Mouse (Mus musculus): ENCODE results near the gene Derl3. TPM values are rescaled to one million over a fixed set of nuclear protein-coding genes. Genes with fewer than 3 reads are reported as not detected.

Gene Derl3
- total and polyA plus RNA-seq, 3 experiments = 0.22 TPM; not detected in 2

DNA sequence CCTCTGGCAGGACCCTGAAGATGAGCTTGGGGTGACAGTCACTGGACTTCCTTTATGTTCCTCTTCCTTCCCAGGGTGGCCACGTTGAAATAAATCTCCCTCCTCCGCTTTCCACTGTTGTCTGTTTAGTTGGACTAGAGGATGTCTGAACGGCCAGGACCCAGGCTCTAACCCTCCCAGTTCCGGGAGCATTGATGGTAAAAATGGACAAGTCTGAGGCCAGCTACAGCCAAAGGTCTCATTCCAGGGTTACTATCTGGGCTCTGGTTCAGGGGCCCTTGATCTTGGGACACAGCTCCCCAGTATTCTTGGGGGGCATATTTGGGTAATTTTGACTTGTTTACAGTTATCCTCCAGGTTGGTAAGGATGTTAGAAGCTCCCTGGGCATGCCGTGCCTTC lies 31.6 kb upstream of the Derl3 start:
- ATAC-seq (ENCODE audit: extremely low read depth, insufficient number of reproducible peaks, low FRiP score, poor library complexity, severe bottlenecking) = no peak
- Histone ChIP-seq H3K4me3 (ENCODE audit: low read depth, low read length) (no peak overlapping the region), H3K36me3 (replicated peaks) (peaks cover 27% of the 10 kb centered on the region), H3K4me1 (ENCODE audit: insufficient read depth, low read depth, low read length) (peaks cover 31% of the 10 kb centered on the region), H3K27me3 (ENCODE audit: insufficient read depth, low read length) (0 out of 2 replicates have a peak, but pooled peaks cover 7% of the 10 kb centered on the region), H3K9me3 (replicated peaks) (peaks cover 13% of the 10 kb centered on the region)
- no peak for DNase-seq (ENCODE audit: low spot score)
- TF ChIP-seq TAL1 (conservative IDR thresholded peaks at IDR 0.05; ENCODE audit: low read depth, low read length) = no peak
- no peak for TF ChIP-seq CTCF (IDR thresholded peaks at IDR 0.05; ENCODE audit: low read depth, low read length)
- TF ChIP-seq POLR2AphosphoS5 (IDR thresholded peaks at IDR 0.05; ENCODE audit: insufficient replicate concordance, low read depth, low read length) = no peak
- no peak for TF ChIP-seq GATA1 (IDR thresholded peaks at IDR 0.05; ENCODE audit: borderline replicate concordance, low read length)
- no peak for TF ChIP-seq GATA2 (IDR thresholded peaks at IDR 0.05; ENCODE audit: borderline replicate concordance, low read depth, low read length)

DNA sequence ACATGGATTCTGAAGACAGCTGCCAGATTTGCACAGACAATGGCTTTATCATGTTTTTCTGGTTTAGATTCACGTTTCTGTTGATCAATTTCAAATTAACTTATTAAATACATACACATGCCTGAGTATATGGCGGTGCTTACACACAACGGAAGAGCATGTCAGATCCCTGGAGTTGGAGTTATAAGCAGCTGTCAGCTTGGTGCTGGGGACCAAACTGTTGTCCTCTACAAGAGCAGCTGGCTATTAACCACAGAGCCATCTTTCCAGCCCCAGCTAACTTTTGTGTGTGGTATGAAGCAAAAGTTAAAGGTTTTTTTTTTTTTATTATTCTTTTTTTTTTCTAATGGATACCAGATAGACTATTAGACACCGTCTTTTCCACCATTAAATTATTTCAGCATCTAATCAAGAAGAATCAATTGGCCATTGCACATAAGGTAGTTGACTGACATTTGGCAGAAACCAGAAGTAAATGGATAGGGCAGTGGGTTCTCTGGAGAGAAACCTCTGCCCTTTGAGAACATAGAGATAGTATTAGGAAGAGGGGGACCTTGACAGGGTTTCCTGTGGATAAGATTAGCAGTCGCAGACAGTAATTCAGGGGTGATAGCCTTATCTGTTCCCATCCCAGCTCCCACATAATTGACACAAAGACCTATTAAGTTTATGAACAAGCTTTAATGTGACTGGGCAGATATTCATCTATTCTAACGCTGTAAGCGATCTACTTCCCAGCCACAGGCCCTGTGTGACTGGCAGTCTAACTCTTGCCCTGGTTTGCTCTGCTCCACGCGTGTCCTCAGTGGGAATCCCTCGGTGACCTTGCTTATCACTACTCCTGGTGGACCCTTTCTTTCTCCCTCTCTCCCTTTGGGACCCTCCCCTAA lies 20.9 kb upstream of the Derl3 start:
- TF ChIP-seq GATA2 (IDR thresholded peaks at IDR 0.05; ENCODE audit: borderline replicate concordance, low read depth, low read length) = no peak
- TF ChIP-seq CTCF (IDR thresholded peaks at IDR 0.05; ENCODE audit: low read depth, low read length) = no peak
- no peak for TF ChIP-seq GATA1 (IDR thresholded peaks at IDR 0.05; ENCODE audit: borderline replicate concordance, low read length)
- TF ChIP-seq TAL1 (conservative IDR thresholded peaks at IDR 0.05; ENCODE audit: low read depth, low read length) = no peak
- TF ChIP-seq POLR2AphosphoS5 (IDR thresholded peaks at IDR 0.05; ENCODE audit: insufficient replicate concordance, low read depth, low read length) = no peak
- Histone ChIP-seq H3K9me3 (replicated peaks) (no peaks in the 10 kb centered on the region), H3K4me1 (ENCODE audit: insufficient read depth, low read depth, low read length) (peaks cover 11% of the 10 kb centered on the region), H3K36me3 (replicated peaks) (no peaks in the 10 kb centered on the region), H3K4me3 (ENCODE audit: low read depth, low read length) (peak overlapping the region; percentile 18; the same call in 1 of the 2 replicates), H3K27me3 (ENCODE audit: insufficient read depth, low read length) (peaks cover 40% of the 10 kb centered on the region)
- peak; percentile 28 for ATAC-seq (ENCODE audit: extremely low read depth, insufficient number of reproducible peaks, low FRiP score, poor library complexity, severe bottlenecking)
- DNase-seq (ENCODE audit: low spot score) = no peak

DNA sequence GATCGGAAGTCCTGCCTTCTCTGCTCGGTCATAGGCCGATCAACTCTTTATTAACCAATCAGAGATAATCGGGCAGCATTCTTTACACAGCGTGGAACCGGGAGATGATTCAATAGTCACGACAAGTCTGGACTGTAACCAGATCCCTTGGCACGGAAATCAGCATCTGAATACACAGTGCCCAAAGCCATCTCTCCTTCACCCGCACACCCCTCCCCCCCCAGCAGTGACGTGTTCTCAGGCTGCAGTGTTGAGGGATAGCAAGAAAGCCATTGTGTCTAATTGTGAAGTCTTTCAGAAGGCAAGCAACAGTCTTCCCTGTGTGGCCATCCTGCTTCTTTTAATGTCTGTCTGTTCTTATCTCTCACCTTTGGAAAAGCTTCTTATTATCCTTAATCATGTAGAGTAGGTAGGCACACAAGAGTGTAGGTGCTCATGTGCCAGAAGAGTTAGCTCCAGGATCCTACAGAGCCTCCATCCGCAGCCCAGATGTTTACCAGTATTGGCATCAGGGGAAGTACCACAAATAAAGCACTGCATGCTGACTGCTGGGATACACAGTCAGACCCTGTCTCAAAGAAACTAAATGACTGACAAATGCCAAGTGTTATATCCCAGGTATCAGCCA lies 20.2 kb upstream of the Derl3 start:
- Histone ChIP-seq H3K4me3 (ENCODE audit: low read depth, low read length) (peak overlapping the region; percentile 18; the same call in 1 of the 2 replicates), H3K4me1 (ENCODE audit: insufficient read depth, low read depth, low read length) (peaks cover 11% of the 10 kb centered on the region), H3K36me3 (replicated peaks) (no peaks in the 10 kb centered on the region), H3K9me3 (replicated peaks) (no peaks in the 10 kb centered on the region), H3K27me3 (ENCODE audit: insufficient read depth, low read length) (peaks cover 43% of the 10 kb centered on the region)
- DNase-seq (ENCODE audit: low spot score) (no peak), ATAC-seq (ENCODE audit: extremely low read depth, insufficient number of reproducible peaks, low FRiP score, poor library complexity, severe bottlenecking) (peak; percentile 49; the same call in 1 of the 2 replicates)
- TF ChIP-seq TAL1 (conservative IDR thresholded peaks at IDR 0.05; ENCODE audit: low read depth, low read length) (no peak), GATA2 (IDR thresholded peaks at IDR 0.05; ENCODE audit: borderline replicate concordance, low read depth, low read length) (no peak), GATA1 (IDR thresholded peaks at IDR 0.05; ENCODE audit: borderline replicate concordance, low read length) (no peak), CTCF (IDR thresholded peaks at IDR 0.05; ENCODE audit: low read depth, low read length) (no peak), POLR2AphosphoS5 (IDR thresholded peaks at IDR 0.05; ENCODE audit: insufficient replicate concordance, low read depth, low read length) (no peak)

DNA sequence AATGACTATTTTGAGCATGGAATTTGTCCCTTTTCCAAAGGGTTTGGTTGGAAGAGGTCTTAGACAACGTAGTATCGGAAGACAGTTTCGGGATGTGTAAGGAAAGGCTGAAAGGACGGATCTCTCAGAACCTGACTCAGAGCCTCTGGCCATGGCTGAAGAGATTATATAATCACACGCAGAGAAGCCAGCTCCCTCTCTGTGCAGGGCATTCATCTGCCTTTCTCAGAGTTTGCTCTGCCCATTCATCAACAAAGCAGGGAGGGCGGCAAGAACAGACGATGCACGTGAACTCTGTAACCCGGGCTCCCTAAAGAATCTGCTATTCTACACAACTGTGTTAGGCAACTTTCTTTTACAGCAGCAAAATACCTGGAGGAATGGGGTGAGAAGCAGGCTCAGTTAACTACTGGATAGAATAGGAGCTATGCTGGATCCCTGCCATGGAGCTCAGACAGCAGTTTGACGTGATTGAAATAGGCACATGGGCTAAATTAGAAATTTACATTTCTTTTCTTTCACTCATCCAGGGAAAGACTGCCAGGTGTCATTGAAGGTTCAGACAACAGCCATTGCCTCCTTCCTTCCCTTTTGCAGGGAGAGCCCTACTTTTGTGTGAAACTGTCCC lies 19.6 kb upstream of the Derl3 start:
- ATAC-seq (ENCODE audit: extremely low read depth, insufficient number of reproducible peaks, low FRiP score, poor library complexity, severe bottlenecking) (no peak), DNase-seq (ENCODE audit: low spot score) (no peak)
- Histone ChIP-seq H3K4me1 (ENCODE audit: insufficient read depth, low read depth, low read length) (peaks cover 11% of the 10 kb centered on the region), H3K36me3 (replicated peaks) (no peaks in the 10 kb centered on the region), H3K27me3 (ENCODE audit: insufficient read depth, low read length) (peaks cover 37% of the 10 kb centered on the region), H3K9me3 (replicated peaks) (no peaks in the 10 kb centered on the region), H3K4me3 (ENCODE audit: low read depth, low read length) (no peak overlapping the region)
- TF ChIP-seq CTCF (IDR thresholded peaks at IDR 0.05; ENCODE audit: low read depth, low read length) = no peak
- TF ChIP-seq POLR2AphosphoS5 (IDR thresholded peaks at IDR 0.05; ENCODE audit: insufficient replicate concordance, low read depth, low read length) = no peak
- TF ChIP-seq GATA2 (IDR thresholded peaks at IDR 0.05; ENCODE audit: borderline replicate concordance, low read depth, low read length) = no peak
- TF ChIP-seq TAL1 (conservative IDR thresholded peaks at IDR 0.05; ENCODE audit: low read depth, low read length) = no peak

DNA sequence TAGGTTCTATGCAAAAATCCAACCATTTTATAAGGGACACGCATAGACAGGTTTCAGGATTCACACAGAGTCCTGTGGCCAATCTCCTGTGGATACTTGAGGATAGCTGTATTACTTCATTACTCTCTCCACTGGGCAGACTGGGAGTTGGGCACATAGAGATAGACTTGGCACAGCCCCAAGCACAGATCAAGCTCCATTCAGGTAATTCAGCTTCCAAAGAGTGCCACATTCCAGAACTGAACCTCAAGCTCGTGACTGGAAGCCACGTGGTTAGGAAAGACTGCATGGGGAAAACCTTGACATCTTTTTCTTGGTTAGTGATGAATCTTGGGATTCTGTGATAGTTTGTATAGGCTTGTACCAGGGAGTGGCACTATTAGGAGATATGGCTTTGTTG lies 14.4 kb upstream of the Derl3 start:
- Histone ChIP-seq H3K4me3 (ENCODE audit: low read depth, low read length) (no peak overlapping the region), H3K4me1 (ENCODE audit: insufficient read depth, low read depth, low read length) (no peaks in the 10 kb centered on the region), H3K36me3 (replicated peaks) (no peaks in the 10 kb centered on the region), H3K27me3 (ENCODE audit: insufficient read depth, low read length) (peaks cover 35% of the 10 kb centered on the region), H3K9me3 (replicated peaks) (no peaks in the 10 kb centered on the region)
- ATAC-seq (ENCODE audit: extremely low read depth, insufficient number of reproducible peaks, low FRiP score, poor library complexity, severe bottlenecking) (no peak), DNase-seq (ENCODE audit: low spot score) (no peak)
- TF ChIP-seq GATA2 (IDR thresholded peaks at IDR 0.05; ENCODE audit: borderline replicate concordance, low read depth, low read length) = no peak
- no peak for TF ChIP-seq CTCF (IDR thresholded peaks at IDR 0.05; ENCODE audit: low read depth, low read length)
- TF ChIP-seq POLR2AphosphoS5 (IDR thresholded peaks at IDR 0.05; ENCODE audit: insufficient replicate concordance, low read depth, low read length) = no peak
- TF ChIP-seq GATA1 (IDR thresholded peaks at IDR 0.05; ENCODE audit: borderline replicate concordance, low read length) = no peak
- no peak for TF ChIP-seq TAL1 (conservative IDR thresholded peaks at IDR 0.05; ENCODE audit: low read depth, low read length)

- Histone ChIP-seq H3K9me3 (replicated peaks) (no peaks in the 10 kb centered on the region), H3K27me3 (ENCODE audit: insufficient read depth, low read length) (peaks cover 43% of the 10 kb centered on the region), H3K36me3 (replicated peaks) (no peaks in the 10 kb centered on the region), H3K4me1 (ENCODE audit: insufficient read depth, low read depth, low read length) (no peaks in the 10 kb centered on the region), H3K4me3 (ENCODE audit: low read depth, low read length) (no peak overlapping the region)
- ATAC-seq (ENCODE audit: extremely low read depth, insufficient number of reproducible peaks, low FRiP score, poor library complexity, severe bottlenecking) = no peak
- TF ChIP-seq POLR2AphosphoS5 (IDR thresholded peaks at IDR 0.05; ENCODE audit: insufficient replicate concordance, low read depth, low read length) (no peak), GATA2 (IDR thresholded peaks at IDR 0.05; ENCODE audit: borderline replicate concordance, low read depth, low read length) (no peak), CTCF (IDR thresholded peaks at IDR 0.05; ENCODE audit: low read depth, low read length) (no peak), TAL1 (conservative IDR thresholded peaks at IDR 0.05; ENCODE audit: low read depth, low read length) (no peak), GATA1 (IDR thresholded peaks at IDR 0.05; ENCODE audit: borderline replicate concordance, low read length) (no peak)
- DNase-seq (ENCODE audit: low spot score) = no peak
Measured at GRCm38 (mm10) chr10:75880351-75880750, 12.9 kb upstream of the Derl3 start.
